Mouse (Mus musculus) cerebellum, adult 18-20 months (tissue): ENCODE results near the gene Eml6.
A peak's percentile ranks its signal among the peaks of the same experiment; 100 is the strongest.
"Not testable (repeated sequence)": the region's sequence is repeated elsewhere in the genome, so short reads cannot be mapped to it uniquely, and the experiment has no call there.

ENCODE experiments used
- DNase-seq, 2 experiments: peaks; one replicate each; pipeline ENCODE4 v3.0.0; 2021

The Eml6 gene

DNA sequence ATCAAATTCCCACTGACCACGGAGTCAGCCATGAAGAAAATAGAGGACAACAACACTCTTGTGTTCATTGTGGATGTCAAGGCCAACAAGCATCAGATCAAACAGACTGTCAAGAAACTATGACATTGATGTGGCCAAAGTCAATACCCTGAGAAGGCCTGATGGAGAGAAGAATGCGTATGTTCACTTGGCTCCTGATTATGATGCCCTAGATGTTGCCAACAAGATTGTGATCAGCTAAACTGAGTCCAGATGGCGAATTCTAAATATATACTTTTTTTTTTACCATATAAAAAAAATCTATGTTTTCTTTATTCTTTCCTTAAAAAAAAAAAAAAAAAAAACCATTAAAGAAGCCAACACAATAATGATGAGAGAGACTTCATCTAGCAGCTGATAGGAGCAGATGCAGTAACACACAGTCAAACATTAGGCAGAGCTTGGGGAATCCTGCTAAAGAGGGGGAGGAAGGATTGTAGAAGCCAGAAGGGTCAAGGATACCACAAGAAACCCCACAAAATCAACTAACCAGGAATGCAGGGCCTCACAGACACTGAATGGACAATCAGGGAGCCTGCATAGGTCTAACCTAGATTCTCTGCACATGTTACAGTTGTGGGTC is 185.1 kb downstream of the Eml6 start:
- no peak for DNase-seq

GRCm38 (mm10) chr11:29839781-29840180 is 186.1 kb downstream of the Eml6 start:
- no peak for DNase-seq

DNA sequence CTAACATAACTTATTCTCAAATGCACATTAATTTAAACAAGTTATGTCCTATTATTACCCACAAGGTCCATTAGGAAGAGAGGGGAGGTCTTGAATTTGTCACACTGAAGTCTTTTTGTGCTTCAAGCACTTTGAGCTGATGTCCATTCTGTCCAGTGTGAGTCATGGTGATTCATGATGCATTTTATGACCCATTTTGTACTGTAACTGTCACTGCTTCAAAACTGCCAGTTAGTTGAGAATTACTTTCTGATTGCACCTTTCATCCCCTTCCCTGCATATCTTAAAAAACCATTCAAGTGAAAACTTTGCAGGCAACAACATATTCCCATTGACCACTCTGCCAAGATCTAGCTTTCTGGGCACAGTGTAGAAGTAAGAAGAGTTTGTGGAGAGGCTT is 188.8 kb downstream of the Eml6 start:
- DNase-seq: no peak

- no peak for DNase-seq
These were observed 198.1 kb downstream of the Eml6 start for GRCm38 (mm10) chr11:29827729-29828128.

DNA sequence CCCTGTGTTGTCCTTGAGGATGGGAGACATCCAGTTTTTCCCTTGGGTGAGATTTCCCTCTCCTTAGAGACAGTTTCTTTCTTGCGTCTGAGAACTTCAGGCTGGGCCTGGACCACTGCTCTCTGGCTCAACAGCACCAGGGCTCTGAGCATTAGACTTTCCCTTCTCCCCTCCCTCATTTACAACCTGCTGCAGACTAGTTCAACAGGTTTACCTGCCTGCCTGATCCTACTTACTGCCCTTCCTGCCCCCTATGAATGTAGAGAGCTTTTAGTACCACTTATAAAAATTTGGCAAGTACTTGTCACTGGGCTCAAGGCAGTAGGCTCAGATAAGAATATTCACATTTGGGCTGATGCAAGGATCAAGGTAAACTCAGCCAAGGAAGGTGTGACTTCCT is 199.8 kb downstream of the Eml6 start:
- DNase-seq: no peak

DNA sequence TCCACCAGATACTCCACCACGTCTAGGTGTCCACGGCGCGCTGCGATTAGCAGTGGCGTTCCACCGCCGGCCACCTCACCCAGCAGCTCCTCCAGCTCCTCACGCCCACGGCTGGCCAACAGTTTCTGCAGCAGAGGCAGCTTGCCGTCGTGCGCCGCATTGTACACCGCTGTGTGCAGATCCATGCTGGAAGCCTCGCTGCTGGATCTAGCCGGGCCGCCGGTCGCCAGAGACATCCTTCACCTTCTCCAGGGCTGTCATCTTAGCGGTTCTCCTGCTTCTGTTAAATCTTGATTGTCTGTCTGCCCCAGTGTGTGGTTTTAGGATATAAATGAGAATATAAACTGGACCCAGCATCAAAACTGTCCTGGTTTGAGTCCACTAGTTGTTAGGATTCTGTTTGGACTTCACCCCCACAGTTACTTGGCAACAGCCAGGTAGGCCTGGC is 200.5 kb downstream of the Eml6 start, which contains the start of gene 4931440F15Rik:
Gene 4931440F15Rik (minus strand): TSS at position 398 of the 448 bp plus-strand sequence.
- DNase-seq: not testable (repeated sequence)

DNA sequence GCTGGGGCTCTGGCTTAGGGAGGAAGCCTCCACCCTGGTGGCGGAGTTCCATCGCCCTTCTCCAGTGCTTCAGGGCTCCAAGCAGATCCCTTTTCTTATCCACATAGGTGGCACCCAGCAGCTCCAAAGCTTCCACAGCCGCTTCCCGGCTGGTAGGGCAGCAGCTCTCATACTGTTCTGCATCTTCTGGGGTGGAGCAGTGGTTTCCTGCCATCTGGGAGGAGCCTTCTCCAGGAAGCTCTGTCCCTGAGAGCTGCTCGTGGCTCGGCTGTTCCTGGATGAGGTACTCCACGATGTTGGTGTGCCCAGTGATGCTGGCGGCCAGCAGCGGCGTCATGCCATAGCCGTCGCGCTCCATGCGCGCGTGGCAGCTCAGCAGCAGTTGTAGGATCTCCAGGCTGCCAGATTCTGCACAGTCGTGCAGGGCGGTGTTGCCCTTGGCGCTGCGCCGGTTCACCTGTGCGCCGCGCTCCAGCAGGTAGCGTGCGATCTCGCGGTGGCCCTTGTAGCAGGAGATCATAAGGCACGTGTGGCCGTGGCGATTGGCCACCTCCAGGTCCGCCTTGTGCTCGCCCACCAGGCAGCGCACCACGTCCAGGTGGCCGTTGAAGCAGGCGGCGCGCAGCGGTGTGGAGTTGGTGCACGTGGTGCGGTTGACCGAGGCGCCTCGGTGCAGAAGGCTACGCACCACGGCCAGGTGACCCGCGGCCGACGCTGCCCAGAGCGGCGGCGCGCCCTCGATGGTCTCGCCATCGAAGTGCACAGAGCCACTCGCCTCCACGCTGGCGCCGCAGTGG is 201.2 kb downstream of the Eml6 start:
- not testable (repeated sequence) for DNase-seq

GRCm38 (mm10) chr11:29823141-29823540 is 202.7 kb downstream of the Eml6 start:
- DNase-seq: no peak

- DNase-seq: no peak
These were observed 210.2 kb downstream of the Eml6 start for GRCm38 (mm10) chr11:29815670-29816069.

- DNase-seq: no peak
These were observed 210.6 kb downstream of the Eml6 start for GRCm38 (mm10) chr11:29815261-29815660.

GRCm38 (mm10) chr11:29813267-29813666 is 212.6 kb downstream of the Eml6 start:
- no peak for DNase-seq

DNA sequence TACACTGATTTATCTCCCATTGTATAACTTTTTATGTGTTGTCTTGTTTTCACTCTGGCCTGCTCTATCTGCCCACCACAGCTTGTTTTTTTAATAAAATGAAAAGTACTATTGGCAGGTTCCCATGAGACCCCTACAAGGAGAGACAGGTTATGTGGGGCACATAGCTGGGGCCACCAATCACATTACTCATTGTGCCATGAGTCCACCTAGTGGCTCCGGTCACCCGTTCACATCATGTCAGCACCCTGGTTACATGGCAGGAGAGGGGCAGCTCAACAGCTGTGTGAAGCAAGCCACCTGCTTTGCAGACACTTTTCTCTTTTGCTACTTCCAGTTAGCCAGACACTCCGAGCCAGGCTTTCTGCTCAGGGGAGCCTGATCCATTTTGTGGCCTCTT is 213.4 kb downstream of the Eml6 start:
- no peak for DNase-seq

- no peak for DNase-seq
These were observed 215.5 kb downstream of the Eml6 start for GRCm38 (mm10) chr11:29810324-29810723.

DNA sequence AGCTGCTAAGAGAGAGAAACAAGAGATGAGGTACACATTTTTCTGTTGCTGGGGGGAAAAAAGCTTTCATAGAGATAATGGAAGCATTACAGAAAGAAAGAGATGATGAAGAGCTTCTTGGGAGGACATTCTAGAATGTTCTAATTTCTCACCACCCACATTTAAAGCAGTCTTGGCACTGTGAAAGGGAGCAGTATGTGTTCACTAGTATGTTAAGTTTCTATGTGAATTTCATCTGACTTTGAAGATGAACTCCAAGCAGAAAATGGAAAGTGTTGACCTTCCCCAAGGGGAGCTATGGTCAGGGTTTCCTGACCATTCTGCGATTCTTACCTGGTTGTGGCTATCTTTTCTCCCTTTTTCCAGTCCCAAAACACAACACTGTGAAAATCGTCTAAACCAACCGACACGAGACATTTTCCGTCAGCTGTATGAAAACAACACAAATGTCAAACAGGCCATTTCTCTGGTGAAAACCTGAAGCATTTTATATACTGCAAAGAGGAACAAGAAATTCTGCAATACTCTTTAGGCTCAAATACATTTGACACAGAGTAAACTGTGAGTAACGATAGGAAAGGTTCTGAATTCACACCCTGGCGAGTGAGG is 216.7 kb downstream of the Eml6 start:
- no peak for DNase-seq

DNA sequence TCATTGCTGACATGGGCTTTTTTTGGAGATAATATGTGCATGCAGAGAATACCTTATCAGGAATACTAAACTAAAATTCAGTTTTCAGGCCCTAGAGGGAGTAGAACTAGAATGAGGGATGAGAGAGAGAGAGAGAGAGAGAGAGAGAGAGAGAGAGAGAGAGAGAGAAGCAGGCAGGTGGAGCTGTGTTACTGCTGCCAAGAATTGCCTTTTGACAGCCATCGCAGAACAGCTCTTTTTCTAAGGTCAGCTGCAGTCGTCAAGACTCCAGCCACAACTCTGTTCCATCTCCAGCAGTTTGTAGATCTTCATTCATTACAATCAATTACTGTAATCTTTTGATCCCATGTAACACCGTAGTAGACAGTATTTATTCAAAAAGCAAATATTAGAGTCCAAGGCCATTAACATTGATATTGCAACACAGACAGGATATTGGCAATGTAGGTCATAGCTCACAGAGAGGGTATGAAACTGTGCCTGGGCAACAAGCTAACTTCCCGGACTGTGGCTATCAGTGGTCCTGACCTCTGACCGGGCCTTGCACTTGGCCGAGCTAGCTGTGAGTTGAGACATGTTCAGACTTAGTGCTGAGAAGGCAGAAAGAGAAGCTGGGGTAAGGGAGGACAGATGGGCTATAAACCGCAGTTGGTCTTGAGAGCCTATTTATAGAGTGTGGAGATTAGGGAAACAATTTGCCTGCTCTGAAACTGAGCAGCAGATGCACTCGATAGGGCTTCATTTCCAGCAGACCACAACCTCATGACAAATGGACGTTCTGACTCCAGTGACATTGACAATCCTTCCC is 217.5 kb downstream of the Eml6 start:
- peak; percentile 58 to 66 for DNase-seq

GRCm38 (mm10) chr11:29807325-29807724 is 218.5 kb downstream of the Eml6 start:
- no peak for DNase-seq

DNA sequence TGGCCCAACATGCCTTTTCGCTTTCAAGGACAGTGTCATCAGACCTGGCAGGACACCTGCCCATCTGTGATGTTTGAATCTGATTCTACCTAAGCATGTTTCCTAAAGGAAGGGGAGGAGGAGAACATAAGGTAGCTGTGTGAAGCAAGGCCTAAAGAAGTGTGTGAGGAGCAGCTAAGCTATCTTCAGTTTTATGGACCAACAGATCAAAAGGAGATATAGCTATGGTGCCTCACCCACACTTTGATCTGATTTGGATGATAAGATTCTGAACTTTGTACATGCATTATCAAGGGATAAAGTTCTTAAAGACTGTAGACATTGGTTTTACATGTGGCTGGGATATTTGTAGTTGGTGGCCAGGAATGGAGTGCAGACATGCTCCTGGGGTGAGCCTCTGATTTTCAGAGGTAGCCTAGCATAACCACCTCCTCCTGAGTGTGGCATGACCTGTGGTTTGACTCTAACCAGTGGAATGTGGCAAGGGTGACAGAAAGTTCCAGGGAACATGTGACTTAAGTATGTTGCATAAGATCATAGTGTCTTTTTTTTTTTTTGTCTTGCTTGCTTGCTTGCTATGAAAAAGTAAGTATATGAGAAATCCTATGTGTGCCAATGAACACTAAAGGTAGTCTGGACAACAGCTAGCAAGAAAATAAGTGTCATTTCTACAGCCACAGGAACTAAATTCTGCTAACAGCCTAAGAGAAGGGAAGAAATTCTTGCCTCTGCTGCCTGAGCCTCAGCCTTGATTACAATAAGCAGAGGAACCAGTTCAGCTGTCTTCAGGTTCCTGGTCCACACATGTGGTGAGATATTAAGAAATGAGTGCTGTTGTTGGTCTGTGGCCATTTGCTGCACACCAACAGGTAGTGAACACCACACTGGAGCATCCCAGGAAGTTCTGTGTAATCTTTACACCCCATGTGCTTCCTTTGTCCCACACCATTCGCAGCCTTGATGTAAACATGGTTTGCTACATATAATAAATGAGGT is 224.1 kb downstream of the Eml6 start:
- no peak for DNase-seq

GRCm38 (mm10) chr11:29799839-29800238 is 226.0 kb downstream of the Eml6 start:
- DNase-seq: no peak

- no peak for DNase-seq
These were observed 230.7 kb downstream of the Eml6 start for GRCm38 (mm10) chr11:29795106-29795505.

DNA sequence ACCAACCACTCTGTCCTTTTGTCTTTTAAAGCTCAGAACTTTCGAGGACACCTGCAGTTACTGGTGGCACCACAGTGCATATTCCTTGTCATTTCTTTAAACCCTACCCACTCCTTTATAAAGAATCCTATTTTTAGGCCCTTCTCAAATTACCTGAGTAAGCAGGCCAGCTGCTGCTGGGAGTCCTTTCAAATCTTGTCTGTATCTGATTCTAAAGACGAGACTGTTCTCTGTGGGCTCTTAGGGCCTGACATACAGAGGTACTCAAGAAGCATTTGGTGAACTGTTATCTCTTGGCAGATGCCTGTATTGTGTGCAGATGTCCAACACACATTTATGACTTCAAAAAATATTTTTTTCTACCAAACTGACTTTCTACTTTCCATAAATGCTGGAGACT is 231.4 kb downstream of the Eml6 start:
- DNase-seq: no peak

DNA sequence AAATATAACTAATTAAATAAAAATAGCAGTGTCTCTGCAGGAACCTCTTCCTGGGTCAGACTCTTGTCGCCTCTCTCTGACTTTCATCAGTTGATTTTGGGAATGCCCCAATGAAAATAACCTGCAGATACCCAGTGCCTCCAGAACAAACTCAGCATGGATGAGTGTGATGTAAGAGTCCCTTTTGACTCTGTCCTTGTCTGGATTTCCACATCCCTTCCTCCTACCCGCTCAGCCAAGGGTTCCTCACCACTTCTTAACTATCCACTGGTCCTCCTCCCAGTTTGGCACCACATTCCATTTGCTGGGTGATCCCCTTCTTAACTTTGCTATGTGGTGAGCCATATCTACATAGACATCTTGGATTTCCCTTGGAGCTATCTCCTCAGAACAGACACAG is 235.0 kb downstream of the Eml6 start:
- DNase-seq: no peak
